Mouse (Mus musculus): Measurements from ENCODE around the gene BC024978. TPM values are rescaled to one million over a fixed set of nuclear protein-coding genes. Genes with fewer than 3 reads are reported as not detected.
A peak's percentile ranks its signal among the peaks of the same experiment; 100 is the strongest.

Gene BC024978
- polyA plus RNA-seq, 1 experiment from 2014 or later, result 4.3 TPM

GRCm38 (mm10) chr7:27198779-27199178 is 3.2 kb downstream of the BC024978 start:
- Histone ChIP-seq H3K9me3 (no peaks in the 10 kb centered on the region), H3K4me3 (no peak overlapping the region), H3K4me1 (peaks cover 23% of the 10 kb centered on the region), H3K27me3 (ENCODE audit: poor library complexity, severe bottlenecking) (no peaks in the 10 kb centered on the region), H3K27ac (no peak overlapping the region), H3K36me3 (replicated peaks) (peaks cover 62% of the 10 kb centered on the region)
- no peak for DNase-seq (ENCODE audit: extremely low spot score, low spot score)
- WGBS, result 93% methylated on average over 8 of the region's 8 CpGs

DNA sequence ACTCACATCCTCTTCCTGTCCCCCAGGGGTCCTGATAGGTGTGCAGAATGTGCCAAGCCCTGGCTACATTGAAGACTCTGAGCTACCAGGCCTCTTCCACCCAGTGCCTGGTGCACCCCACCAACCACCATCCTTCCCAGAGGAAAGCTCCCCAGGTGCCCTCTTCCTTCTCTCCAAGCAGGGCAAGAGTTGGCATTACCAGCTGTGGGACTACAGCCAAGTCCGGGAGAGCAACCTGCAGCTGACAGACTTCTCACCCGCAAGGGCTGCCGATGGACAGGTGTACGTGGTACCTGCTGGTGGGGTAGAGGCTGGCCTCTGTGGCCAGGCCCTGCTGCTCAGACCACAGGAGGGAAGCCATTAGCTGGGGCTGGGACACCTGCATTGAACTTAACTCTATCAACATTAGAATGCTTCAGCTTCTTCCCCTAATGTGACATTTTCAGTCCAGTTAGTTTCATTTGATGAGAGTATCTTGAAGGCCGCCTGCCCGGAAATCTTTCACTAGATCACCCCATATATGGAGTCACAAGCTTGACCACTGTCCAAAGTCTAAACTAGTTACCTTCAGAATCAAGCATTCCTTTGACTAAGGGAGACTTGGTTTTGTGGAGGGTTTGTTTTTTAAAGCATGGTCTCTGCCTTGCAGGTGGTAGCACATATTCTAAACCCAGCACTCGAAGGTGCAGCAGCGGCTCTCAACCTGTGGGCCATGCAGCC is 8.3 kb downstream of the BC024978 start:
- Histone ChIP-seq H3K4me1 (no peaks in the 10 kb centered on the region), H3K36me3 (replicated peaks) (peaks cover 77% of the 10 kb centered on the region), H3K4me3 (no peak overlapping the region), H3K9me3 (no peaks in the 10 kb centered on the region), H3K27ac (no peak overlapping the region), H3K27me3 (ENCODE audit: poor library complexity, severe bottlenecking) (no peaks in the 10 kb centered on the region)
- WGBS, result 96% methylated on average over 8 of the region's 8 CpGs
- DNase-seq (ENCODE audit: extremely low spot score, low spot score), result no peak

DNA sequence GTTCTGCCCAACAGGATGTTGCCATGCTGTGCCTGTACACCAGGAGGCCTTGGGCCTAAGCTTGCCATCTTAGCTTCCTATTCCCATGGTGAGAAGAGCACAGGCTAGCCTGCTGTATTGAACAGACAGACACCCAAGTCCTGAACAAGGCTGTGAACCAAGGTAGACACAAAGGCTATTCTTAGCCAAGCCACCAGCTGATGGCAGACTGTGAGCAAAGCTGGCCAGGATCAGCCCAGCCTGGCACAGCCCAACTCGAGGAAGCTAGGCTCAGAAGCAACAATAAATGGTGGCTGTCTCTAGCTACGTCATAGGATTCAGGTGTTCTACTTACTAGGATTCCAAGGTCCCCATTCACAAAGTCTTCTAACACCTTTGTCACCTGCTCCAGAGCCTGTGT is 17.0 kb downstream of the BC024978 start:
- Histone ChIP-seq H3K4me1 (no peaks in the 10 kb centered on the region), H3K27me3 (ENCODE audit: poor library complexity, severe bottlenecking) (no peaks in the 10 kb centered on the region), H3K27ac (no peak overlapping the region), H3K36me3 (replicated peaks) (peaks cover 92% of the 10 kb centered on the region), H3K9me3 (no peaks in the 10 kb centered on the region), H3K4me3 (no peak overlapping the region)
- no peak for DNase-seq (ENCODE audit: extremely low spot score, low spot score)
- WGBS, result 90% methylated on average over 2 of the region's 2 CpGs

DNA sequence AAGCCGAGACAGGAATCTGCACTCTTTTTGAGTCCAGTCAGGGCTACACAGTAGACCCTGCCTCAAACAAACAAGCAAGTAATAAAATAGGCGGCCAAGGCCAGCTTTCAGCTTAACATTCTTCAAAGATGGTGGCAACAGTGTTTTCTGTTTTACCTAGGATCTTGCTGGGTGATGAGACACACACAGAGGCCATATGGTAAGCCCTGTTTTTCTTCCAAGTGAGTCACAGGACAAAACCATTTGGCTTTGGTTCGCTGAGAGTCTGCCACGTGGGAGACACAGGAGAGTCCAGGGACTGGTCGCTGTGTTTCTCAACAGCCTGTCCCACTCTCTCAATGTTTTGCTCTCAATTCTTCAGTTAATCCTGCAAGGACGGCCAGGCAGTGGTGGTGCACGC is 23.0 kb downstream of the BC024978 start:
- Histone ChIP-seq H3K4me3 (no peak overlapping the region), H3K27me3 (ENCODE audit: poor library complexity, severe bottlenecking) (no peaks in the 10 kb centered on the region), H3K36me3 (replicated peaks) (peaks cover 70% of the 10 kb centered on the region), H3K9me3 (no peaks in the 10 kb centered on the region), H3K27ac (no peak overlapping the region), H3K4me1 (peaks cover 5% of the 10 kb centered on the region; the same call in 1 of the 2 replicates)
- WGBS, result 89% methylated on average over 7 of the region's 7 CpGs
- no peak for DNase-seq (ENCODE audit: extremely low spot score, low spot score)

DNA sequence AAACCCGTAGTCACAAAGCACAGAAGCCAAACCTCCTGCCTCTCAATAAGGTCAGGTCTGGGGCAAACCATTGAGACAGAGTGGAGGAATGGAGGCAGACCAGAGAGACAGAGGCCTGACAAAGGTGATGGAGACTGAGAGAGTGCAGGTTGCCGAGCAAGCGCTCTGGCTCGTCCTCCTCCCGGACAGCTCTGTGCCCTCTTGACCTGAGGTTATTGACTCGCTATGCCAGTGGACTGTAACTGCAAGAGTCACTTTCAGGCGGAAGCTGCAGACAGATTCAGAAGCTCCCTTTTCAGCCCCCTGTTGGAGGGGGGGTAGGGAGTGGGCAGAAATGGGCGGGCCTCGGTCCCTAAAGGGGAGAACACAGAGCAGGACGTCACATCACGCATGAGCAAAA is 24.4 kb downstream of the BC024978 start:
- Histone ChIP-seq H3K4me1 (peaks cover 19% of the 10 kb centered on the region), H3K36me3 (replicated peaks) (peaks cover 62% of the 10 kb centered on the region), H3K4me3 (no peak overlapping the region), H3K9me3 (no peaks in the 10 kb centered on the region), H3K27me3 (ENCODE audit: poor library complexity, severe bottlenecking) (no peaks in the 10 kb centered on the region), H3K27ac (no peak overlapping the region)
- DNase-seq (ENCODE audit: extremely low spot score, low spot score), result no peak
- WGBS, result 88% methylated on average over 11 of the region's 11 CpGs

- no peak for DNase-seq (ENCODE audit: extremely low spot score, low spot score)
- Histone ChIP-seq H3K36me3 (replicated peaks) (peaks cover 46% of the 10 kb centered on the region), H3K4me3 (no peak overlapping the region; the same call in 1 of the 2 replicates), H3K9me3 (no peaks in the 10 kb centered on the region), H3K4me1 (peaks cover 39% of the 10 kb centered on the region), H3K27me3 (ENCODE audit: poor library complexity, severe bottlenecking) (no peaks in the 10 kb centered on the region), H3K27ac (no peak overlapping the region)
- WGBS, result 89% methylated on average over 6 of the region's 6 CpGs
Observed at GRCm38 (mm10) chr7:27221939-27222338, 26.4 kb downstream of the BC024978 start.

GRCm38 (mm10) chr7:27222538-27222937 is 27.0 kb downstream of the BC024978 start:
- Histone ChIP-seq H3K9me3 (no peaks in the 10 kb centered on the region), H3K4me1 (peaks cover 45% of the 10 kb centered on the region), H3K27ac (no peak overlapping the region), H3K36me3 (replicated peaks) (peaks cover 40% of the 10 kb centered on the region), H3K27me3 (ENCODE audit: poor library complexity, severe bottlenecking) (no peaks in the 10 kb centered on the region), H3K4me3 (no peak overlapping the region)
- DNase-seq (ENCODE audit: extremely low spot score, low spot score), result no peak
- WGBS, result 91% methylated on average over 1 of the region's 1 CpGs

GRCm38 (mm10) chr7:27224877-27225575 is 29.4 kb downstream of the BC024978 start:
- Histone ChIP-seq H3K27ac (no peak overlapping the region), H3K4me3 (peak overlapping the region; percentile 89; the same call in 1 of the 2 replicates), H3K27me3 (ENCODE audit: poor library complexity, severe bottlenecking) (no peaks in the 10 kb centered on the region), H3K36me3 (replicated peaks) (peaks cover 19% of the 10 kb centered on the region), H3K4me1 (peaks cover 58% of the 10 kb centered on the region), H3K9me3 (no peaks in the 10 kb centered on the region)
- WGBS, result 88% methylated on average over 11 of the region's 11 CpGs
- no peak for DNase-seq (ENCODE audit: extremely low spot score, low spot score)

- DNase-seq (ENCODE audit: extremely low spot score, low spot score), result no peak
- peaks cover 13% of the 10 kb centered on the region for H3K36me3 ChIP-seq (replicated peaks)
- no peaks in the 10 kb centered on the region for H3K9me3 ChIP-seq
- H3K27ac ChIP-seq, result peak overlapping the region; percentile 94
- peak overlapping the region; percentile 89 for H3K4me3 ChIP-seq
- WGBS, result 41% methylated on average over 9 of the region's 9 CpGs
- no peaks in the 10 kb centered on the region for H3K27me3 ChIP-seq (ENCODE audit: poor library complexity, severe bottlenecking)
- H3K4me1 ChIP-seq, result peaks cover 63% of the 10 kb centered on the region
Observed at GRCm38 (mm10) chr7:27227276-27227675, 31.7 kb downstream of the BC024978 start.

GRCm38 (mm10) chr7:27227676-27228075 is 32.1 kb downstream of the BC024978 start:
- Histone ChIP-seq H3K4me3 (peak overlapping the region; percentile 89), H3K27ac (peak overlapping the region; percentile 94), H3K36me3 (replicated peaks) (peaks cover 9% of the 10 kb centered on the region), H3K9me3 (no peaks in the 10 kb centered on the region), H3K27me3 (ENCODE audit: poor library complexity, severe bottlenecking) (no peaks in the 10 kb centered on the region), H3K4me1 (peaks cover 67% of the 10 kb centered on the region)
- peak; percentile 24 for DNase-seq (ENCODE audit: extremely low spot score, low spot score)
- 3% methylated on average over 10 of the region's 10 CpGs for WGBS

DNA sequence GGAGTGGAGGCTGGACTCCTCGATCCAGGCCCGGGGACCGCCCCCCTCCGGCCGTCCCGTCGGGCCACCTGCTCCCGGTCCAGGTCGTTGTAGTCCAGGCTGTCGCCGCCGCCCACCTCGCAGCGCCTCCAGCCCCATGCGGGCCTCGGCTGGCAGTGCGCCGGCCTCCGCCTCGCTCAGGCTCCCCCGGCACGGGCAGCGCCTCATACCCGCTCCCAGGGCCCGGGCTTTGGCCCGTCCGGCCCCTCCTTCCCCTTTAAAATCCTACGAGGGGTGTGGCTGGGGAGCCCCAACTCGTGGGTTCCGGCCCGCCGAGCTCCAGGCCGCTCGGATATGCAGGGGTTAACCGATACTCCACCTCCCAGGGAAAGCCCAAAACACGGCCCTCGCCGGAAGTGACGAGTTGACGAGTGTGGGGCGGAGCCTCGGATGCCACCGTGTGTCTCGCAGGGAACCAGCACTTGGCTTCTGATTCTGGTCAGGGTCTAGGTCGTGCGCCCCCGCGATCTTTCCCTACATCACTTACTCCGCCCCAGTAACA is 32.8 kb downstream of the BC024978 start, which contains the start of gene Itpkc:
Itpkc (minus strand) TSS at position 381 of the 541 bp plus-strand sequence.
- H3K9me3 ChIP-seq, result no peaks in the 10 kb centered on the region
- H3K36me3 ChIP-seq (replicated peaks), result peaks cover 3% of the 10 kb centered on the region
- peak; percentile 97 for DNase-seq (ENCODE audit: extremely low spot score, low spot score)
- H3K4me3 ChIP-seq, result peak within 1 kb of the TSS; percentile 89
- no peaks in the 10 kb centered on the region for H3K27me3 ChIP-seq (ENCODE audit: poor library complexity, severe bottlenecking)
- peaks cover 69% of the 10 kb centered on the region for H3K4me1 ChIP-seq
- H3K27ac ChIP-seq, result peak within 1 kb of the TSS; percentile 94
- under 1% methylated on average over 43 of the region's 49 CpGs for WGBS

DNA sequence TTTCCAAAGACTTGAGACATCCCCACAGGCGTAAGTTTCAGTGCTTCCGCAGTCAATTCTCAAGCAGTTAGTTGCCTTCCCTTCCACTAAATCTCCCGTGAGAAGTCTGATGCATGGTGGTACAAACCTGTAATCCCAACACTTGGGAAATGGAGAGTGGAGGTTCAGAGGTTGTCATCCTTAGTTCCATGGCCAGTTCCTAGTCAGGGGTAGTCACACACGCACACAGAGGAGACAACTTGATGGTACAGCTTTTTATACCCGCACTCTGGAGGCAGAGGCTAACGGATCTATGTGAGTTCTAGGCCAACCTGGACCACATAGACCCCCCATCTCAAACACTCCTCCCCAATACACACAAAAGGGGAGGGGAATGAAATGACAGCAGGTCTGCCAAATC is 33.3 kb downstream of the BC024978 start:
- no peak for DNase-seq (ENCODE audit: extremely low spot score, low spot score)
- Histone ChIP-seq H3K27ac (peak overlapping the region; percentile 94), H3K36me3 (replicated peaks) (0 out of 2 replicates have a peak, but pooled peaks cover 3% of the 10 kb centered on the region), H3K9me3 (no peaks in the 10 kb centered on the region), H3K4me3 (peak overlapping the region; percentile 89), H3K4me1 (peaks cover 69% of the 10 kb centered on the region), H3K27me3 (ENCODE audit: poor library complexity, severe bottlenecking) (no peaks in the 10 kb centered on the region)
- WGBS, result 20% methylated on average over 6 of the region's 6 CpGs

DNA sequence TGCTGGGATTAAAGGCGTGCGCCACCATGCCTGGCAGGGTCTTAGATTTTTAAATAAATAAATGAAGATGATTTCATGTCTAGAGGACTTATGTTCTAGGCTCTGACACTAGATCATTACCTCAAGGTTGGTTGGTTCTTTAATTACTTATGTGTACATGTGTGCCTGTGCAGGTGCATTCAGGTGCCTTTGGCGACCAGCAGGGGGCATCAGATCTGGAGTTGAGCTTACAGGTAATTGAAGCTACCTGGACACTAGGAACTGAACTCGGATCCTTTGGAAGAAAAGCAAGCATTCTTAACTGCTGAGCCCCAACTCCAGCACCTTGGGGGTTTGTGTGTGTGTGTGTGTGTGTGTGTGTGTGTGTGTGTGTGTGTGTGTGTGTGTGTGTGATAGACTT is 35.2 kb downstream of the BC024978 start:
- DNase-seq (ENCODE audit: extremely low spot score, low spot score), result no peak
- Histone ChIP-seq H3K27me3 (ENCODE audit: poor library complexity, severe bottlenecking) (no peaks in the 10 kb centered on the region), H3K36me3 (replicated peaks) (no peaks in the 10 kb centered on the region), H3K9me3 (no peaks in the 10 kb centered on the region), H3K4me1 (peaks cover 55% of the 10 kb centered on the region), H3K4me3 (no peak overlapping the region), H3K27ac (no peak overlapping the region)
- whole genome bisulfite sequencing, result 80% methylated on average over 4 of the region's 4 CpGs

All from forebrain, embryonic 10.5 days (tissue).